Mouse (Mus musculus) hematopoietic stem cell, adult 5-6 weeks (primary cell): Measurements from ENCODE around the gene Ube2g2. TPM values are rescaled to one million over a fixed set of nuclear protein-coding genes. Genes with fewer than 3 reads are reported as not detected.
A peak's percentile ranks its signal among the peaks of the same experiment; 100 is the strongest.

Experiments
- ATAC-seq, 2 experiments: fragments of 125-278 bp in 1 of 2; replicated peaks in 1 of 2; 2 replicates each; pipeline ENCODE4 v1.8.0; 2016 to 2017; ENCODE audit warnings: inconsistent platforms in 2 of 2, mild to moderate bottlenecking in 2 of 2, moderate number of reproducible peaks in 2 of 2, low read depth in 1 of 2, moderate TSS enrichment in 1 of 2; ENCODE audit not compliant: low FRiP score in 2 of 2, poor library complexity in 2 of 2, severe bottlenecking in 2 of 2, insufficient read depth in 1 of 2, low TSS enrichment in 1 of 2
- total RNA-seq: library from RNA; stranded (forward); fragments of 172-1452, 232-1000 nt; gene quantifications from 2 replicates; pipeline ENCODE4 v1.2.3, GENCODE M21; 2017

The Ube2g2 gene
- total RNA-seq, 1 experiment from 2014 or later: 25.6 TPM

DNA sequence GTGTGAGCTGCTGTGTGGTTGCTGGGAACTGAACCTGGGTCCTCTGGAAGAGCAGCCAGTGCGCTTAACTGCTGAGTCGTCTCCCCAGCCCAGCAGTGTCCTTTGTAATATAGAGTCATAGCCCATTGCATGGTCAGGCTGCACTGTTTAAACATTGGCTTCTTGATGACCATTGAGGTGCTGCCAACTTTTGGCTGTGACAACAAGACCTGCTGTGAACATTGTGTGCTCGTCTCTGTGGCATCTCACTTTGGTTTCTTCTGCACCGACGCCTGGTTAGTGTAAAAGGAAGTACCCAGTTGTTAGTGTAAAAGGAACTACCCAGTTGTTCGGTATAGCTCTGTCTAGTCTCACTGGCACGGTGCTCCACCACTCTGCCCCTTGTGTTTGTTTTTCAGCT lies 4.5 kb downstream of the Ube2g2 start:
- ATAC-seq: no peak

DNA sequence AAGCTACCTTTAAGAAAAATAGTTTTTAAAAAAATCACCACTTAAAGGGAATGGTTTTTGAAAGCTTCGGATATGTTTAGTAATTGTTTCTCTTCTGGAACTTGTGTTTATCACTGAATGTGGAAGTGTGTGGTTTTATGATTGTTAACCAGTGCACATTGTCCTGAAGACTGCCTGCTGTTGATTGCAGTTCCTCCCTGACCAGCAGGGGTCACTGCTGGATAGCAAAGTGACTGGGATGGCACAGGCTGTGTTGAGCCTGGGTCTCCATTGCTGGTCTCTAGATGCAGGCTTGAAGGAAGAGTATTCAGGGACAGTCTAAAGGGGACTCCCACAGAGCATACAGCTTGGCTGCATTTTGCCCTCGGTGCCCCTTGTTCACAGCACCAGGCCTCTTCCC lies 5.4 kb downstream of the Ube2g2 start:
- ATAC-seq: peak; percentile 82 to 87

GRCm38 (mm10) chr10:77629163-77629562 lies 7.1 kb downstream of the Ube2g2 start:
- ATAC-seq: no peak

DNA sequence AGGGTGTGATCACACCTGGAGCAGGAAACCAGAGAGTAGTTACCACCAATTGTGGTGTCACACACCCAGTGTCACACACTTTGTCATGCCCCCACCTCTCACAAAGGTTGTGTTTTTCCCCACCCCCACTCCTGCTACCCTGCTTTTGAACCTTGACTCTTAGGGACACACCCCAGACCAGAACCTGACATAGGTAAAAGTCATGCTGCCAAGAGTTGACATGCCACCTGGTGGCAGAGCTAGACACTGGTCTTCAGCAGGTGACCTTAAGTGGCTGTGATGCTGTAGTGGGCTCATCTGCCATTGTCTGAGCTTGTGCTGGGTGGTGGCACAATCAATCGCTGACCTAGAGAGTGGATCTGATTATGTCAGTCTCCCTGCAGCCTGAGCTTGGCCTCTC lies 7.9 kb downstream of the Ube2g2 start:
- no peak for ATAC-seq

DNA sequence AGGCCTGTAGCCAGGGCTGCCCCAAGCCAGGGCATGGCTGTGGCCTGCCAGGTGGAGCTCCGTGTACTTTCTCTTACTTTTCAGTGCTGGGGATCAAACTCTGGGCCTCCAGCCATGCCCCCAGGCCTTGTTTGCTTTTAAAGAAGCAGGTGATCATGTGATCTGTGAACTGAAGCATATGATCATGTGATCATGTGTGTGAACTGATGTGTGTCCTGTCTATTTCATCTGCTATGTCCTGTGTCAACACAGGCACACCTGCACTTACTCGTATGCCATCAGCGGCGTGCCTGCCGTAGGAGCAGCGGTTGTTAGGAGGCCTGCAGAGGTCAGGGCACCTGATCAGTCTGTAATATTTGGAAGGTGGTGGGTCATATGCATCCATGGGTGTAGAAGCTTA lies 11.9 kb downstream of the Ube2g2 start:
- ATAC-seq: no peak

DNA sequence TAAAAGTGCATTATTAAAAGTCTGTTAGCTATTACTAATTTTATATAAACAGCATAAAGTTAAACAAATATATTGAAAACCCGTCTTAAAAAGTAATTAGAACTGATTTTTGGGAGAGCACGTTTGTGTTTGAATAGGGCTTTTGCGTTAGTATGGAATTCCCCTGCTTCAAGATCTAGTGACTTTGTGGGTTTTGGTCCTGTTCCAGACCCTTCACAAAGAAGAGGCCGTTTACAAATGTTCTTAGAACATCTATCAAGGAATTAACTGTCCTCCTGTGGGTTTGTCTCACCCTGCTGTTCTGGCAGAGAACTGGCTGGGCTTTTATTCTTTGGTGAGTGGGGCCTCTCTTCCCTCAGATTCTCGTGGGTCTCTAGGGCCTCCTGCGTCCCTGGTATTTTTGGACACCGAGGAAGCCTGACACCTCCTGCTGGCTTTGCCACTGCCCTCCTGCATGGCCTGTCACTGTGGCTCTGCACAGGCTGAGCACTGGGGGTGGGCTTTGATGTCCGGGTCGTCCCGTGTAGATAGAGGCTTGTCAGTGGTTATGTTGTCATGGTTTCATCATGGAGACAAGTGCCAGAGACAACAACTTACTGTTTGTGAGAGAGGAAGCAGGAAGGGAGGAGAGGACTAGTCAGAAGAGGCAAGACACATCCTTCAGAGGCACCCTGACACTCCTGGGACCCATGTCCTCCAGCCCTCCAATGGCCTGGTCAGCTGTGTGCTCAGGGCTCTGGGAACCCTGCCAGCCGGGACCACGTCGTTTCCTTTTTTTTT lies 12.6 kb downstream of the Ube2g2 start:
- peak in 1 of 2 experiments; percentile 37; a peak in 1 of 4 replicates for ATAC-seq

GRCm38 (mm10) chr10:77636234-77636922 lies 14.3 kb downstream of the Ube2g2 start:
- ATAC-seq: no peak

DNA sequence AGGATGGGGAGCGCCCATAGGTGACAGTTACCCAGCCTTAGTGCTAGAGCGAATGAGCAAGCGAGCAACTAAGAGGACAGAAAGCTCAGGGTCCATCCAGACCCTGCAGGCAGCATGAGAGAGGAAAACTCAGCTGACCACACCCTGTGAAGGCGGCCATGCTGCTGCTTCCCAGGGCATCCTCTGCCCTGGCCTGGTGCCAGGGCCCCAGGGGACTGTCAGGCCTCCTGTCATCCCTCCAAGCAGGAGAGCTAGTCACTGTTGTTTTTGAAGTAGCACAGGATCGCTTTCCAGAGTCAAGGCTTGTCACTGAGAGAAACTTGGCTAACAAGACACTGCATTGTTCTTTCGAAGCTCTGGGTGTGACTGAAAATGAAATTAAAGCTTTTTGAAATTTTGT lies 16.9 kb downstream of the Ube2g2 start:
- no peak for ATAC-seq

- ATAC-seq: no peak
Measured at GRCm38 (mm10) chr10:77643160-77643559, 21.1 kb downstream of the Ube2g2 start.

DNA sequence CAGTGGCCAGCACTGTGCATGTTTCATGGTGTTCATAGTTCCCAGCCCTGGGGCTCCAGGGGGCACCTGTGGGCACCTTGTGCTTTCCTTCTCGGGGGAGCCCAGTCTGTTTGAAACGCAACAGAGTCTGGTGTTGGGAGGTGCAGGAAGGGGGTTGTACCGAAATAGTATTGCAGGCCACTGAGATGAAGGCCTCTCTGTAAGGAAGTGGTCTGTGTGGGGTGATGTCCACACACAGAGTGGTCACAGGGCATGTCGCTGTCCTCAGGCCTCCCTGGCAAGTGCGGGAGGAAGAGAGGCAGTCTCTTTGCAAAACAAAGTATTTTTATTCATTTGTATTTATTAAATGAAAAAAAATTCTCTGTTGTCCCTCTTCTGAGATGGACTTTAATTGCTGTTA lies 23.5 kb downstream of the Ube2g2 start:
- peak in 1 of 2 experiments; percentile 19; a peak in 1 of 4 replicates for ATAC-seq

DNA sequence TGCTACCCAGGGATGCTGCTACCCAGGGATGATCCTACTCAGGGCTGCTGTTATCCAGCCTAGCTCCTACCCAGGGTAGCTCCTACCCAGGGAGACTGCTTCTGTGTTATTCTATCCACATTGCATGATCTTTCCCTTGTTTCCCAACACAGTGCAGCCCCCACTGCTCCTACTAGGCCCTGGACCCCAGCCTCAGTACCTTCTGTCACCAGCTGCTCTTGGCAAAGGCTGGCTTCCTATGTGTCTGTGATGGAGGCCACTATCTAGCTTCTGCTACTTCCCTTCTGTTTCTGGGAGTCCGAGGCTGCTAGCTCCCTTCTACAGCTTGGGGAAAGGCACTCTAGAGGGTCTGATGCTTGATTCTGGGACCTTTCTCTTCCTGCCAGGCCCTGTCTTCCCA lies 25.4 kb downstream of the Ube2g2 start:
- ATAC-seq: no peak

- ATAC-seq: no peak
Measured at GRCm38 (mm10) chr10:77647901-77648300, 25.8 kb downstream of the Ube2g2 start.

GRCm38 (mm10) chr10:77652046-77652445 lies 30.0 kb downstream of the Ube2g2 start:
- no peak for ATAC-seq

GRCm38 (mm10) chr10:77658286-77658994 lies 36.4 kb downstream of the Ube2g2 start:
- ATAC-seq: no peak

- peak in 1 of 2 experiments; percentile 30; a peak in 1 of 4 replicates for ATAC-seq
Measured at GRCm38 (mm10) chr10:77663949-77664665, 42.0 kb downstream of the Ube2g2 start.

- no peak for ATAC-seq
Measured at GRCm38 (mm10) chr10:77666342-77666741, 44.3 kb downstream of the Ube2g2 start.

- ATAC-seq: no peak
Measured at GRCm38 (mm10) chr10:77667402-77667801, 45.3 kb downstream of the Ube2g2 start.
